Mouse (Mus musculus) small intestine, adult 2 months (tissue): ENCODE data around the gene Dppa3.

Experiments used
- CTCF ChIP-seq: fragments of 200-500 bp; IDR thresholded peaks from 2 replicates; pipeline ENCODE4 v1.5.1; 2012; ENCODE audit warnings: low read depth, mild to moderate bottlenecking, control low read depth, inconsistent platforms, low read length, moderate library complexity, mixed read lengths; ENCODE audit not compliant: insufficient replicate concordance, insufficient read length; ENCODE audit errors: extremely low read depth
- POLR2A ChIP-seq: fragments of 200-500 bp; IDR thresholded peaks from 2 replicates; pipeline ENCODE4 v1.6.1; 2012; ENCODE audit warnings: low read depth, mild to moderate bottlenecking, control low read depth, inconsistent platforms, low read length, moderate library complexity

- TF ChIP-seq CTCF (no peak), POLR2A (no peak)
Measured at GRCm38 (mm10) chr6:122667715-122668114, 41.5 kb downstream of the Dppa3 start.
